ENCODE assay signal across 15 mouse cellular contexts in genomic region chr6:83836826-83837225, GRCm38 (mm10). TPM values are rescaled to one million over a fixed set of nuclear protein-coding genes. Genes with fewer than 3 reads are reported as not detected.
A peak's percentile ranks its signal among the peaks of the same experiment; 100 is the strongest.
DNase-seq lines count a peak whose midpoint lies in the region.
"Had no signal": no experiment of that assay in that cellular context is flagged by ENCODE, and none has a peak within 500 bp of the region (broad histone marks: within the 10 kb centered on the region; RNA-seq: fewer than 3 reads in every experiment).

No protein-coding gene starts in this region.

- DNase-seq in A20 (ENCODE audit: low read depth, low spot score) (peak; percentile 5), ES-CJ7 (ENCODE audit: low read depth, low spot score) (peak; percentile 45), ZHBTc4 (ENCODE audit: low read depth, low spot score) (peak; percentile 51)
- DNase-seq in gastrocnemius, postnatal 10 days = no peak
- no peak for DNase-seq in adrenal gland, postnatal 25 days
- DNase-seq: adrenal gland, adult 2 months; adrenal gland, postnatal 10 days; adrenal gland, postnatal 36 days; B cell, adult 2 months; cerebellum, adult 11-12 months; cerebellum, adult 2 months; cerebellum, adult 9-10 months; cerebellum, postnatal 10 days; cerebellum, postnatal 25 days; forebrain, postnatal 0 days had no signal

RNA-seq across cellular contexts. Expression of gene Paip2b, which starts 5.3 kb away (rescaled TPM):
- 10 to 100 TPM; 30.5 to 36.5 TPM for total RNA-seq in gastrocnemius, postnatal 10 days (2021)
- 21.1 and 28.2 TPM in 2 replicates for total RNA-seq in adrenal gland, postnatal 25 days (2021)

RNA-seq across cellular contexts. Expression of gene Zfp638, which starts 30.1 kb away (rescaled TPM):
- 10 to 100 TPM; 40.3 to 62.3 TPM for total RNA-seq in gastrocnemius, postnatal 10 days (2021)
- 102 and 117 TPM in 2 replicates for total RNA-seq in adrenal gland, postnatal 25 days (2021)

RNA-seq across cellular contexts. Expression of gene Nagk, which starts 42.0 kb away (rescaled TPM):
- 10 to 100 TPM; 11.3 to 16.4 TPM for total RNA-seq in gastrocnemius, postnatal 10 days (2021)
- 50.4 and 59.5 TPM in 2 replicates for total RNA-seq in adrenal gland, postnatal 25 days (2021)

Comparison
In these comparisons a context has a peak if more than half of its experiments do, and no peak if none do; other contexts are left out.
1. DNase-seq: peak in A20 (single experiment), ES-CJ7 (single experiment) and ZHBTc4 (single experiment); none in gastrocnemius, postnatal 10 days (single experiment) and adrenal gland, postnatal 25 days (single experiment).